9 mouse cellular contexts compared by ENCODE assay signal in the genomic region with DNA sequence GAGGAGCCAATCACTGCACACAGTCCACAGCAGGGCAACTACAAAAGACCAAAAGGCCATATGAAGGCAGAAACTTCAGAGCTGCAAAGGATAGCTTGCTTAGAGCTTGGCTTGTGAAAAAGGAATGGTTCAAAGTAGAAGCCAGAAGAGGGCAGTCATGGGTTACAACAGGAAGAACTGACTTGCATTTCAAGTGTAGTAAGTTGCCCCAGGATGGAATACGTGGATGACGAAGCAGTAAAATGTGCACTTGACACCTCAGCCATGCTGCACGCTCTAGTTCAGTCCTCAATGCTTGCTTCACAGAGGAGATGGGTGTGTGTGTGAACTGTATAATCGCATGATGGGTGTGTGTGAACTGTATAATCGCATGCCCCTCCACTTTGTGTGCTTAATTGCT. TPM values are rescaled to one million over a fixed set of nuclear protein-coding genes. Genes with fewer than 3 reads are reported as not detected.
DNase-seq lines count a peak whose midpoint lies in the region; ATAC-seq and TF ChIP-seq lines count a peak whose summit lies in the region.
"Had no signal": no experiment of that assay in that cellular context is flagged by ENCODE, and none has a peak within 500 bp of the region (broad histone marks: within the 10 kb centered on the region; RNA-seq: fewer than 3 reads in every experiment).

No protein-coding gene starts in this region.

- H3K9ac ChIP-seq in kidney, embryonic 14.5 days (ENCODE audit: low read depth, low read length) = no peak overlapping the region
- H3K9ac ChIP-seq in embryonic facial prominence, embryonic 14.5 days (ENCODE audit: low read depth, low read length) = no peak overlapping the region
- H3K9ac ChIP-seq in stomach, postnatal 0 days (ENCODE audit: low read length) = no peak overlapping the region
- H3K9ac ChIP-seq in hindbrain, embryonic 13.5 days = no peak overlapping the region

- DNase-seq in kidney, adult 18-20 months = peak; percentile 3
- peak; percentile 36 for DNase-seq in thymus, postnatal 14 days
- DNase-seq in thymus, postnatal 25 days = no peak
- peak; percentile 39 for DNase-seq in embryonic facial prominence, embryonic 14.5 days (ENCODE audit: low spot score)
- DNase-seq in stomach, postnatal 0 days (ENCODE audit: low spot score) = no peak

- H3K4me2 ChIP-seq in kidney, embryonic 14.5 days (replicated peaks; ENCODE audit: low read depth, low read length) = no peak overlapping the region
- H3K4me2 ChIP-seq in embryonic facial prominence, embryonic 14.5 days (ENCODE audit: low read depth, low read length) = no peak overlapping the region
- H3K4me2 ChIP-seq in stomach, postnatal 0 days (replicated peaks; ENCODE audit: low read depth) = no peak overlapping the region
- H3K4me2 ChIP-seq in hindbrain, embryonic 13.5 days = no peak overlapping the region

- 74% methylated on average over 5 of the region's 5 CpGs for WGBS in kidney, embryonic 14.5 days
- 76% methylated on average over 5 of the region's 5 CpGs for WGBS in embryonic facial prominence, embryonic 14.5 days
- WGBS in stomach, postnatal 0 days = 62% methylated on average over 5 of the region's 5 CpGs
- WGBS in hindbrain, embryonic 13.5 days = 88% methylated on average over 5 of the region's 5 CpGs

- ATAC-seq in kidney, embryonic 14.5 days (ENCODE audit: low FRiP score, low TSS enrichment) = no peak
- ATAC-seq in embryonic facial prominence, embryonic 14.5 days (ENCODE audit: low read depth) = 0 out of 2 replicates have a peak, but pooled peaks have one; percentile 22
- ATAC-seq in stomach, postnatal 0 days (ENCODE audit: low FRiP score, low TSS enrichment) = no peak
- ATAC-seq in hindbrain, embryonic 13.5 days (ENCODE audit: low FRiP score) = no peak
- ATAC-seq in erythroid progenitor cell, adult 5-6 weeks (replicated peaks; ENCODE audit: low FRiP score, poor library complexity, severe bottlenecking) = no peak
- ATAC-seq: hindbrain, embryonic 16.5 days had no signal

- peak; percentile 61 for TF ChIP-seq CTCF in stomach, postnatal 0 days (IDR thresholded peaks at IDR 0.05; ENCODE audit: low read depth)

- H3K27me3 ChIP-seq in kidney, embryonic 14.5 days (ENCODE audit: control insufficient read depth, insufficient read depth, low read length) = no peaks in the 10 kb centered on the region
- no peaks in the 10 kb centered on the region for H3K27me3 ChIP-seq in embryonic facial prominence, embryonic 14.5 days (replicated peaks; ENCODE audit: control insufficient read depth, insufficient read depth, low read length)
- no peaks in the 10 kb centered on the region for H3K27me3 ChIP-seq in stomach, postnatal 0 days (ENCODE audit: control insufficient read depth, insufficient read depth, low read length)
- no peaks in the 10 kb centered on the region for H3K27me3 ChIP-seq in hindbrain, embryonic 13.5 days

- TF ChIP-seq EP300 in stomach, postnatal 0 days (optimal IDR thresholded peaks at IDR 0.05) = no peak

- no peaks in the 10 kb centered on the region for H3K4me1 ChIP-seq in kidney, embryonic 14.5 days (ENCODE audit: control insufficient read depth, insufficient read depth, low read length)
- no peaks in the 10 kb centered on the region for H3K4me1 ChIP-seq in embryonic facial prominence, embryonic 14.5 days (ENCODE audit: control insufficient read depth, insufficient read depth, low read length)
- H3K4me1 ChIP-seq in stomach, postnatal 0 days (replicated peaks; ENCODE audit: control insufficient read depth, insufficient read depth) = no peaks in the 10 kb centered on the region
- H3K4me1 ChIP-seq in hindbrain, embryonic 13.5 days (replicated peaks) = no peaks in the 10 kb centered on the region

- H3K4me3 ChIP-seq in kidney, embryonic 14.5 days (ENCODE audit: low read length) = no peak overlapping the region
- no peak overlapping the region for H3K4me3 ChIP-seq in embryonic facial prominence, embryonic 14.5 days (ENCODE audit: low read depth, low read length)
- H3K4me3 ChIP-seq in stomach, postnatal 0 days (ENCODE audit: low read depth, low read length) = no peak overlapping the region
- H3K4me3 ChIP-seq in hindbrain, embryonic 13.5 days = no peak overlapping the region

- no peak overlapping the region for H3K27ac ChIP-seq in kidney, embryonic 14.5 days (ENCODE audit: low read depth, low read length)
- H3K27ac ChIP-seq in embryonic facial prominence, embryonic 14.5 days (replicated peaks; ENCODE audit: low read depth, low read length) = no peak overlapping the region
- H3K27ac ChIP-seq in stomach, postnatal 0 days (replicated peaks) = peak overlapping the region; percentile 53
- H3K27ac ChIP-seq in hindbrain, embryonic 13.5 days = no peak overlapping the region

- H3K9me3 ChIP-seq in kidney, embryonic 14.5 days (ENCODE audit: control insufficient read depth, low read length) = no peaks in the 10 kb centered on the region
- H3K9me3 ChIP-seq in embryonic facial prominence, embryonic 14.5 days (ENCODE audit: control insufficient read depth, low read length) = no peaks in the 10 kb centered on the region
- no peaks in the 10 kb centered on the region for H3K9me3 ChIP-seq in stomach, postnatal 0 days (ENCODE audit: control insufficient read depth, low read length)
- no peaks in the 10 kb centered on the region for H3K9me3 ChIP-seq in hindbrain, embryonic 13.5 days

- peaks cover 58% of the 10 kb centered on the region for H3K36me3 ChIP-seq in kidney, embryonic 14.5 days (ENCODE audit: control insufficient read depth, insufficient read depth, low read length)
- peaks cover 67% of the 10 kb centered on the region for H3K36me3 ChIP-seq in embryonic facial prominence, embryonic 14.5 days (ENCODE audit: control insufficient read depth, insufficient read depth, low read length)
- peaks cover 6% of the 10 kb centered on the region; the same call in 1 of the 2 replicates for H3K36me3 ChIP-seq in stomach, postnatal 0 days (ENCODE audit: control insufficient read depth, insufficient read depth, low read length)
- H3K36me3 ChIP-seq in hindbrain, embryonic 13.5 days = peaks cover 43% of the 10 kb centered on the region

RNA-seq across cellular contexts. Expression of a gene that starts 27.3 kb away (rescaled TPM):
- 11.9 and 16.3 TPM in 2 replicates for polyA plus RNA-seq in kidney, embryonic 14.5 days (2014; fragmentation: Nextera tagmentation; extraction: Ambion mirVana)
- 25.6 and 26.4 TPM in 2 replicates for polyA plus RNA-seq in embryonic facial prominence, embryonic 14.5 days (2014; fragmentation: Nextera tagmentation; extraction: Ambion mirVana)
- 4.9 and 5.5 TPM in 2 replicates for polyA plus RNA-seq in stomach, postnatal 0 days (2015; fragmentation: Nextera tagmentation; extraction: Ambion mirVana)
- polyA plus RNA-seq in hindbrain, embryonic 13.5 days (2015; fragmentation: Nextera tagmentation; extraction: Ambion mirVana) = 32.9 and 34.7 TPM in 2 replicates
- 5.4 and 10.5 TPM in 2 replicates for total RNA-seq in erythroid progenitor cell, adult 5-6 weeks (2015; ENCODE audit: low replicate concordance)
- total RNA-seq in erythroid progenitor cell, adult 5-6 weeks (2017; ENCODE audit: low replicate concordance) = 8.2 and 9.2 TPM in 2 replicates

RNA-seq across cellular contexts. Expression of a gene that starts 47.9 kb away (rescaled TPM):
- polyA plus RNA-seq in kidney, embryonic 14.5 days (2014; fragmentation: Nextera tagmentation; extraction: Ambion mirVana) = 14.8 and 22.1 TPM in 2 replicates
- polyA plus RNA-seq in embryonic facial prominence, embryonic 14.5 days (2014; fragmentation: Nextera tagmentation; extraction: Ambion mirVana) = 12.6 and 17.9 TPM in 2 replicates
- polyA plus RNA-seq in stomach, postnatal 0 days (2015; fragmentation: Nextera tagmentation; extraction: Ambion mirVana) = 7.1 and 8.1 TPM in 2 replicates
- polyA plus RNA-seq in hindbrain, embryonic 13.5 days (2015; fragmentation: Nextera tagmentation; extraction: Ambion mirVana) = 14.1 and 14.4 TPM in 2 replicates
- 16.3 and 20.5 TPM in 2 replicates for total RNA-seq in erythroid progenitor cell, adult 5-6 weeks (2015; ENCODE audit: low replicate concordance)
- total RNA-seq in erythroid progenitor cell, adult 5-6 weeks (2017; ENCODE audit: low replicate concordance) = 19.8 and 28.8 TPM in 2 replicates

Comparison
In these comparisons a context has a peak if more than half of its experiments do, and no peak if none do; other contexts are left out.
1. DNase-seq: peak in kidney, adult 18-20 months (single experiment), thymus, postnatal 14 days (single experiment) and embryonic facial prominence, embryonic 14.5 days (single experiment); none in thymus, postnatal 25 days (single experiment) and stomach, postnatal 0 days (single experiment).